Mouse (Mus musculus) forebrain, embryonic 15.5 days (tissue): Measurements from ENCODE around the gene 2300002M23Rik. TPM values are rescaled to one million over a fixed set of nuclear protein-coding genes. Genes with fewer than 3 reads are reported as not detected.

Experiments used
- ATAC-seq: fragments of 200-750 bp; cut with Nextera tagmentation; replicated peaks from 2 replicates; pipeline ENCODE4 v1.8.0; 2017; ENCODE audit warnings: mild to moderate bottlenecking, moderate TSS enrichment, moderate library complexity
- H3K27ac ChIP-seq: fragments of 300-500 bp; sonication (generic); replicated peaks from 2 replicates; pipeline ENCODE4 v1.5.1; 2015; ENCODE audit warnings: mild to moderate bottlenecking, inconsistent platforms
- H3K27me3 ChIP-seq: fragments of 300-500 bp; sonication (generic); 2 replicates; pipeline ENCODE4 v1.6.1; 2015; ENCODE audit warnings: inconsistent platforms
- H3K36me3 ChIP-seq: fragments of 300-500 bp; sonication (generic); 2 replicates; pipeline ENCODE4 v1.6.1; 2015; ENCODE audit warnings: mild to moderate bottlenecking, inconsistent platforms
- H3K4me1 ChIP-seq: fragments of 300-500 bp; sonication (generic); 2 replicates; pipeline ENCODE4 v1.6.1; 2015; ENCODE audit warnings: inconsistent platforms
- H3K4me2 ChIP-seq: fragments of 300-500 bp; sonication (generic); replicated peaks from 2 replicates; pipeline ENCODE4 v1.6.1; 2015; ENCODE audit warnings: mild to moderate bottlenecking, inconsistent platforms
- H3K4me3 ChIP-seq: fragments of 300-500 bp; sonication (generic); 2 replicates; pipeline ENCODE4 v1.5.1; 2015; ENCODE audit warnings: mild to moderate bottlenecking, inconsistent platforms
- H3K9ac ChIP-seq: fragments of 300-500 bp; sonication (generic); replicated peaks from 2 replicates; pipeline ENCODE4 v1.6.1; 2015; ENCODE audit warnings: mild to moderate bottlenecking, inconsistent platforms
- H3K9me3 ChIP-seq: fragments of 300-500 bp; sonication (generic); 2 replicates; pipeline ENCODE4 v1.6.1; 2016; ENCODE audit warnings: inconsistent platforms
- WGBS: fragments of 180-500 bp; shearing (Covaris S2); methylation state at CpG from one replicate; pipeline ENCODE4 v1.1.7; 2015; ENCODE audit warnings: mixed read lengths; 5-methylcytosine and 5-hydroxymethylcytosine counted together
- polyA plus RNA-seq: library from polyadenylated mRNA; unstranded; fragments of >200 nt; fragmentation: Nextera tagmentation; extraction: Ambion mirVana; gene quantifications from 2 replicates; pipeline ENCODE4 v1.2.1, GENCODE M21; 2015

The 2300002M23Rik gene
- polyA plus RNA-seq, 1 experiment from 2014 or later: not detected

GRCm38 (mm10) chr17:35544680-35545079 is 22.6 kb upstream of the 2300002M23Rik start:
- H3K9ac ChIP-seq: no peak overlapping the region
- H3K4me1 ChIP-seq: peaks cover 8% of the 10 kb centered on the region; the same call in 1 of the 2 replicates
- no peaks in the 10 kb centered on the region for H3K27me3 ChIP-seq
- no peaks in the 10 kb centered on the region for H3K36me3 ChIP-seq
- no peak overlapping the region for H3K27ac ChIP-seq
- 0 out of 2 replicates have a peak, but pooled peaks have one; percentile 42 for ATAC-seq
- H3K4me3 ChIP-seq: no peak overlapping the region
- no peak overlapping the region for H3K4me2 ChIP-seq
- no peaks in the 10 kb centered on the region for H3K9me3 ChIP-seq
- WGBS: 35% methylated on average over 6 of the region's 6 CpGs

- Histone ChIP-seq H3K4me2 (no peak overlapping the region), H3K9me3 (no peaks in the 10 kb centered on the region), H3K36me3 (no peaks in the 10 kb centered on the region), H3K4me3 (no peak overlapping the region), H3K27ac (no peak overlapping the region), H3K27me3 (no peaks in the 10 kb centered on the region), H3K4me1 (peaks cover 11% of the 10 kb centered on the region; the same call in 1 of the 2 replicates), H3K9ac (no peak overlapping the region)
- no peak for ATAC-seq
- WGBS: 53% methylated on average over 2 of the region's 2 CpGs
Observed at GRCm38 (mm10) chr17:35547465-35547864, 19.8 kb upstream of the 2300002M23Rik start.

- ATAC-seq: no peak
- 14% methylated on average over 5 of the region's 5 CpGs for WGBS
Observed at GRCm38 (mm10) chr17:35548636-35549035, 18.6 kb upstream of the 2300002M23Rik start.

GRCm38 (mm10) chr17:35549437-35550142 is 17.7 kb upstream of the 2300002M23Rik start:
- Histone ChIP-seq H3K9me3 (no peaks in the 10 kb centered on the region), H3K4me2 (no peak overlapping the region), H3K4me3 (no peak overlapping the region), H3K27me3 (no peaks in the 10 kb centered on the region), H3K9ac (no peak overlapping the region), H3K4me1 (peaks cover 8% of the 10 kb centered on the region; the same call in 1 of the 2 replicates), H3K27ac (peak overlapping the region; percentile 53), H3K36me3 (no peaks in the 10 kb centered on the region)
- WGBS: 41% methylated on average over 15 of the region's 15 CpGs
- peak; percentile 66 for ATAC-seq

More at GRCm38 (mm10) chr17:35548636-35549035, 18.6 kb upstream of the 2300002M23Rik start:
- Histone ChIP-seq H3K9me3 (no peaks in the 10 kb centered on the region), H3K4me1 (peaks cover 8% of the 10 kb centered on the region; the same call in 1 of the 2 replicates), H3K36me3 (no peaks in the 10 kb centered on the region), H3K27me3 (no peaks in the 10 kb centered on the region), H3K4me2 (no peak overlapping the region), H3K9ac (no peak overlapping the region), H3K4me3 (no peak overlapping the region), H3K27ac (no peak overlapping the region)

- Histone ChIP-seq H3K9ac (no peak overlapping the region), H3K27me3 (no peaks in the 10 kb centered on the region), H3K4me3 (no peak overlapping the region), H3K4me1 (peaks cover 8% of the 10 kb centered on the region; the same call in 1 of the 2 replicates), H3K9me3 (no peaks in the 10 kb centered on the region), H3K4me2 (no peak overlapping the region), H3K36me3 (no peaks in the 10 kb centered on the region), H3K27ac (peak overlapping the region; percentile 53)
- no peak for ATAC-seq
- 93% methylated on average over 4 of the region's 4 CpGs for WGBS
Observed at GRCm38 (mm10) chr17:35550143-35550494, 17.1 kb upstream of the 2300002M23Rik start.

- peaks cover 8% of the 10 kb centered on the region; the same call in 1 of the 2 replicates for H3K4me1 ChIP-seq
- no peak for ATAC-seq
Observed at GRCm38 (mm10) chr17:35550871-35551270, 16.4 kb upstream of the 2300002M23Rik start.

GRCm38 (mm10) chr17:35551881-35552414 is 15.3 kb upstream of the 2300002M23Rik start, which contains the start of gene Cdsn:
Gene Cdsn (plus strand): TSS chr17:35552128.
- Histone ChIP-seq H3K36me3 (no peaks in the 10 kb centered on the region), H3K27ac (no peak within 1 kb of the TSS), H3K4me1 (peaks cover 8% of the 10 kb centered on the region; the same call in 1 of the 2 replicates), H3K27me3 (no peaks in the 10 kb centered on the region), H3K4me3 (no peak within 1 kb of the TSS), H3K9me3 (no peaks in the 10 kb centered on the region), H3K9ac (no peak within 1 kb of the TSS), H3K4me2 (no peak within 1 kb of the TSS)
- no peak for ATAC-seq
- 82% methylated on average over 10 of the region's 10 CpGs for WGBS

More at GRCm38 (mm10) chr17:35550871-35551270, 16.4 kb upstream of the 2300002M23Rik start:
- Histone ChIP-seq H3K36me3 (no peaks in the 10 kb centered on the region), H3K9ac (no peak overlapping the region), H3K4me3 (no peak overlapping the region), H3K4me2 (no peak overlapping the region), H3K9me3 (no peaks in the 10 kb centered on the region), H3K27me3 (no peaks in the 10 kb centered on the region), H3K27ac (no peak overlapping the region)
- WGBS: 61% methylated on average over 8 of the region's 8 CpGs

- no peak overlapping the region for H3K4me3 ChIP-seq
- H3K9ac ChIP-seq: no peak overlapping the region
- H3K36me3 ChIP-seq: no peaks in the 10 kb centered on the region
- H3K4me2 ChIP-seq: no peak overlapping the region
- no peak overlapping the region for H3K27ac ChIP-seq
- no peaks in the 10 kb centered on the region for H3K27me3 ChIP-seq
- no peak for ATAC-seq
- H3K9me3 ChIP-seq: no peaks in the 10 kb centered on the region
- 76% methylated on average over 5 of the region's 5 CpGs for WGBS
- H3K4me1 ChIP-seq: peaks cover 7% of the 10 kb centered on the region; the same call in 1 of the 2 replicates
Observed at GRCm38 (mm10) chr17:35554321-35554720, 12.9 kb upstream of the 2300002M23Rik start.

- Histone ChIP-seq H3K27me3 (no peaks in the 10 kb centered on the region), H3K36me3 (no peaks in the 10 kb centered on the region), H3K4me1 (peaks cover 1% of the 10 kb centered on the region; the same call in 1 of the 2 replicates), H3K4me3 (no peak overlapping the region), H3K9me3 (no peaks in the 10 kb centered on the region), H3K4me2 (no peak overlapping the region), H3K9ac (no peak overlapping the region), H3K27ac (no peak overlapping the region)
- WGBS: 96% methylated on average over 18 of the region's 18 CpGs
- no peak for ATAC-seq
Observed at GRCm38 (mm10) chr17:35554761-35555397, 12.4 kb upstream of the 2300002M23Rik start.

GRCm38 (mm10) chr17:35556186-35556765 is 11.0 kb upstream of the 2300002M23Rik start:
- WGBS: 93% methylated on average over 13 of the region's 13 CpGs
- H3K9ac ChIP-seq: no peak overlapping the region
- no peaks in the 10 kb centered on the region for H3K4me1 ChIP-seq
- H3K36me3 ChIP-seq: no peaks in the 10 kb centered on the region
- H3K27ac ChIP-seq: no peak overlapping the region
- H3K4me3 ChIP-seq: no peak overlapping the region
- H3K4me2 ChIP-seq: no peak overlapping the region
- no peaks in the 10 kb centered on the region for H3K9me3 ChIP-seq
- ATAC-seq: no peak
- no peaks in the 10 kb centered on the region for H3K27me3 ChIP-seq

GRCm38 (mm10) chr17:35556812-35557211 is 10.4 kb upstream of the 2300002M23Rik start:
- no peak for ATAC-seq
- Histone ChIP-seq H3K4me2 (no peak overlapping the region), H3K9me3 (no peaks in the 10 kb centered on the region), H3K27ac (no peak overlapping the region), H3K9ac (no peak overlapping the region), H3K4me1 (no peaks in the 10 kb centered on the region), H3K27me3 (no peaks in the 10 kb centered on the region), H3K36me3 (no peaks in the 10 kb centered on the region), H3K4me3 (no peak overlapping the region)
- WGBS: 31% methylated on average over 5 of the region's 5 CpGs

GRCm38 (mm10) chr17:35557351-35557750 is 9.9 kb upstream of the 2300002M23Rik start:
- Histone ChIP-seq H3K27me3 (no peaks in the 10 kb centered on the region), H3K9ac (no peak overlapping the region), H3K4me3 (no peak overlapping the region), H3K27ac (no peak overlapping the region), H3K9me3 (no peaks in the 10 kb centered on the region), H3K36me3 (no peaks in the 10 kb centered on the region), H3K4me1 (no peaks in the 10 kb centered on the region), H3K4me2 (no peak overlapping the region)
- WGBS: 74% methylated on average over 9 of the region's 9 CpGs
- ATAC-seq: no peak
